Mouse (Mus musculus): ENCODE measurements around the gene Dgkg.

DNA sequence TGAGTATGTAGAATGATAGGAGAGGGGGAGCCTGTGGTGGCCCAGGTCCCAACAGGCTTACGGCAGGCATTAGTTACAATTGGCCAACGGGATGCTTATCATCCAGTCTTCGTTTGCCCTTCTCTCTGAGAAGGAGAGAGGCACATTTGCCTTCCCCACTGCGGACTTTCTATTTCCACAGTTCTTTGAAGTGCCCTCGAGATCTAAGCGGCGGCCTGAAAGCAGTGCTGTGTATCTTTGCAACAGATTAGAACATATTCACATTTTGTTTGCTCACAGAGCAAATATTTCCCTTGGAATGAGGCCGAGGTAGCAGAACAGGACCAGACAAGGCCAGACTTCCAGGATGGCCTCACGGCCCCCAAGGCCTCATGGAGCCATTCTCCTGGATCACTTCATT, 204.9 kb downstream of the Dgkg start:
- TF ChIP-seq POLR2A (IDR thresholded peaks at IDR 0.05; ENCODE audit: borderline replicate concordance, control insufficient read depth, low read depth, low read length) (no peak), CTCF (IDR thresholded peaks at IDR 0.05; ENCODE audit: control insufficient read depth, insufficient read depth, low read length) (no peak)
